Mouse (Mus musculus) liver, postnatal 0 days (tissue): Measurements from ENCODE around the gene B4galt1.

Source experiments
- CTCF ChIP-seq: sonication (generic); IDR thresholded peaks from 2 replicates; pipeline ENCODE4 v1.5.1; 2016; ENCODE audit warnings: antibody characterized with exemption, low read depth
- EP300 ChIP-seq: IDR thresholded peaks from 2 replicates; pipeline ENCODE4 v1.6.1; 2016; ENCODE audit warnings: antibody characterized with exemption, low read depth, mild to moderate bottlenecking

GRCm38 (mm10) chr4:40895646-40896045 lies 41.8 kb upstream of the B4galt1 start:
- TF ChIP-seq CTCF: no peak
- TF ChIP-seq EP300: no peak
